Mouse (Mus musculus): Measurements from ENCODE around the gene Ggnbp2. TPM values are rescaled to one million over a fixed set of nuclear protein-coding genes. Genes with fewer than 3 reads are reported as not detected.

Ggnbp2 gene
- polyA plus RNA-seq, 1 experiment from 2014 or later: 56.4 TPM

- H3K4me3 ChIP-seq (replicated peaks; ENCODE audit: low read depth, low read length): no peak overlapping the region
- DNase-seq (ENCODE audit: low spot score) (peak; percentile 83), ATAC-seq (replicated peaks; ENCODE audit: low FRiP score, low read depth) (0 out of 2 replicates have a peak, but pooled peaks have one; percentile 13)
- H3K9me3 ChIP-seq (replicated peaks; ENCODE audit: low read length): no peaks in the 10 kb centered on the region
- H3K27me3 ChIP-seq (ENCODE audit: insufficient read depth, low read length): no peaks in the 10 kb centered on the region
- no peak overlapping the region for H3K27ac ChIP-seq
- no peak overlapping the region for H3K4me2 ChIP-seq (ENCODE audit: low read length)
- no peaks in the 10 kb centered on the region for H3K4me1 ChIP-seq (replicated peaks; ENCODE audit: insufficient read depth, low read length)
- peak; percentile 97 for TF ChIP-seq CTCF (IDR thresholded peaks at IDR 0.05; ENCODE audit: low read depth)
- no peak overlapping the region for H3K9ac ChIP-seq (ENCODE audit: low read depth, low read length)
- WGBS: 57% methylated on average over 13 of the region's 13 CpGs
- H3K36me3 ChIP-seq (ENCODE audit: insufficient read depth, low read length): no peaks in the 10 kb centered on the region
Measured at GRCm38 (mm10) chr11:84813724-84814510, 56.7 kb downstream of the Ggnbp2 start.

GRCm38 (mm10) chr11:84804373-84804772 is 66.2 kb downstream of the Ggnbp2 start:
- Histone ChIP-seq H3K4me2 (ENCODE audit: low read length) (no peak overlapping the region), H3K9me3 (replicated peaks; ENCODE audit: low read length) (no peaks in the 10 kb centered on the region), H3K27me3 (ENCODE audit: insufficient read depth, low read length) (no peaks in the 10 kb centered on the region; the same call in 1 of the 2 replicates), H3K4me3 (replicated peaks; ENCODE audit: low read depth, low read length) (no peak overlapping the region), H3K9ac (ENCODE audit: low read depth, low read length) (no peak overlapping the region), H3K27ac (no peak overlapping the region), H3K4me1 (replicated peaks; ENCODE audit: insufficient read depth, low read length) (no peaks in the 10 kb centered on the region), H3K36me3 (ENCODE audit: insufficient read depth, low read length) (no peaks in the 10 kb centered on the region)
- DNase-seq (ENCODE audit: low spot score): no peak
- 94% methylated on average over 4 of the region's 4 CpGs for WGBS
- TF ChIP-seq CTCF (IDR thresholded peaks at IDR 0.05; ENCODE audit: low read depth): no peak
- ATAC-seq (replicated peaks; ENCODE audit: low FRiP score, low read depth): no peak

GRCm38 (mm10) chr11:84797627-84798353 is 72.8 kb downstream of the Ggnbp2 start:
- 19% methylated on average over 21 of the region's 21 CpGs for WGBS
- Histone ChIP-seq H3K9me3 (replicated peaks; ENCODE audit: low read length) (no peaks in the 10 kb centered on the region), H3K4me1 (replicated peaks; ENCODE audit: insufficient read depth, low read length) (no peaks in the 10 kb centered on the region), H3K4me3 (replicated peaks; ENCODE audit: low read depth, low read length) (no peak overlapping the region), H3K9ac (ENCODE audit: low read depth, low read length) (no peak overlapping the region), H3K27ac (no peak overlapping the region), H3K4me2 (ENCODE audit: low read length) (no peak overlapping the region), H3K36me3 (ENCODE audit: insufficient read depth, low read length) (no peaks in the 10 kb centered on the region), H3K27me3 (ENCODE audit: insufficient read depth, low read length) (no peaks in the 10 kb centered on the region)
- DNase-seq (ENCODE audit: low spot score) (peak; percentile 85), ATAC-seq (replicated peaks; ENCODE audit: low FRiP score, low read depth) (no peak)
- peak; percentile 91 for TF ChIP-seq CTCF (IDR thresholded peaks at IDR 0.05; ENCODE audit: low read depth)

- no peaks in the 10 kb centered on the region for H3K4me1 ChIP-seq (replicated peaks; ENCODE audit: insufficient read depth, low read length)
- TF ChIP-seq CTCF (IDR thresholded peaks at IDR 0.05; ENCODE audit: low read depth): no peak
- no peaks in the 10 kb centered on the region for H3K36me3 ChIP-seq (ENCODE audit: insufficient read depth, low read length)
- DNase-seq (ENCODE audit: low spot score) (no peak), ATAC-seq (replicated peaks; ENCODE audit: low FRiP score, low read depth) (no peak)
- H3K4me2 ChIP-seq (ENCODE audit: low read length): no peak overlapping the region
- H3K9me3 ChIP-seq (replicated peaks; ENCODE audit: low read length): no peaks in the 10 kb centered on the region
- H3K27ac ChIP-seq: no peak overlapping the region
- 35% methylated on average over 10 of the region's 10 CpGs for WGBS
- no peak overlapping the region for H3K9ac ChIP-seq (ENCODE audit: low read depth, low read length)
- no peaks in the 10 kb centered on the region for H3K27me3 ChIP-seq (ENCODE audit: insufficient read depth, low read length)
- H3K4me3 ChIP-seq (replicated peaks; ENCODE audit: low read depth, low read length): no peak overlapping the region
Measured at GRCm38 (mm10) chr11:84797026-84797425, 73.6 kb downstream of the Ggnbp2 start.

GRCm38 (mm10) chr11:84794496-84795113 is 76.0 kb downstream of the Ggnbp2 start:
- 8% methylated on average over 17 of the region's 17 CpGs for WGBS
- H3K36me3 ChIP-seq (ENCODE audit: insufficient read depth, low read length): no peaks in the 10 kb centered on the region
- no peaks in the 10 kb centered on the region for H3K4me1 ChIP-seq (replicated peaks; ENCODE audit: insufficient read depth, low read length)
- H3K9ac ChIP-seq (ENCODE audit: low read depth, low read length): no peak overlapping the region
- H3K9me3 ChIP-seq (replicated peaks; ENCODE audit: low read length): no peaks in the 10 kb centered on the region
- ATAC-seq (replicated peaks; ENCODE audit: low FRiP score, low read depth): peak; percentile 72; the same call in 1 of the 2 replicates
- H3K4me2 ChIP-seq (ENCODE audit: low read length): no peak overlapping the region
- no peak overlapping the region for H3K27ac ChIP-seq
- H3K27me3 ChIP-seq (ENCODE audit: insufficient read depth, low read length): no peaks in the 10 kb centered on the region
- no peak overlapping the region for H3K4me3 ChIP-seq (replicated peaks; ENCODE audit: low read depth, low read length)
- peak; percentile 94 for TF ChIP-seq CTCF (IDR thresholded peaks at IDR 0.05; ENCODE audit: low read depth)
- peak; percentile 84 for DNase-seq (ENCODE audit: low spot score)

- Histone ChIP-seq H3K4me2 (ENCODE audit: low read length) (no peak overlapping the region), H3K4me3 (replicated peaks; ENCODE audit: low read depth, low read length) (no peak overlapping the region), H3K4me1 (replicated peaks; ENCODE audit: insufficient read depth, low read length) (no peaks in the 10 kb centered on the region), H3K27ac (no peak overlapping the region), H3K36me3 (ENCODE audit: insufficient read depth, low read length) (no peaks in the 10 kb centered on the region), H3K9me3 (replicated peaks; ENCODE audit: low read length) (no peaks in the 10 kb centered on the region), H3K27me3 (ENCODE audit: insufficient read depth, low read length) (no peaks in the 10 kb centered on the region), H3K9ac (ENCODE audit: low read depth, low read length) (no peak overlapping the region)
- ATAC-seq (replicated peaks; ENCODE audit: low FRiP score, low read depth): no peak
- no peak for DNase-seq (ENCODE audit: low spot score)
- TF ChIP-seq CTCF (IDR thresholded peaks at IDR 0.05; ENCODE audit: low read depth): no peak
Measured at GRCm38 (mm10) chr11:84793545-84793944, 77.1 kb downstream of the Ggnbp2 start.
